Mouse (Mus musculus): ENCODE results near the gene Smim24. TPM values are rescaled to one million over a fixed set of nuclear protein-coding genes. Genes with fewer than 3 reads are reported as not detected.

Smim24 gene
- total RNA-seq, 2 experiments from 2014 or later = 1.2 to 1.6 TPM

GRCm38 (mm10) chr10:81408871-81409291 is 16.0 kb downstream of the Smim24 start:
- peak; percentile 88 to 96 for DNase-seq

GRCm38 (mm10) chr10:81409330-81409729 is 16.5 kb downstream of the Smim24 start:
- no peak for DNase-seq

GRCm38 (mm10) chr10:81410350-81410749 is 17.5 kb downstream of the Smim24 start:
- DNase-seq = no peak

GRCm38 (mm10) chr10:81410981-81411380 is 18.1 kb downstream of the Smim24 start:
- DNase-seq = peak in 1 of 2 experiments; percentile 49

- peak; percentile 71 to 87 for DNase-seq
Observed at GRCm38 (mm10) chr10:81411471-81412400, 18.9 kb downstream of the Smim24 start.

- DNase-seq = no peak
Observed at GRCm38 (mm10) chr10:81412586-81413309, 19.9 kb downstream of the Smim24 start.

GRCm38 (mm10) chr10:81413310-81414261 is 20.7 kb downstream of the Smim24 start:
- DNase-seq = peak; percentile 88 to 93

- DNase-seq = peak in 1 of 2 experiments; percentile 70
Observed at GRCm38 (mm10) chr10:81414682-81415081, 21.8 kb downstream of the Smim24 start.

GRCm38 (mm10) chr10:81415146-81415545 is 22.3 kb downstream of the Smim24 start:
- no peak for DNase-seq

GRCm38 (mm10) chr10:81415549-81416310 is 22.9 kb downstream of the Smim24 start:
- DNase-seq = peak in 1 of 2 experiments; percentile 27

GRCm38 (mm10) chr10:81416581-81417226 is 23.9 kb downstream of the Smim24 start:
- DNase-seq = peak; percentile 83 to 90

- peak; percentile 4 to 9 for DNase-seq
Observed at GRCm38 (mm10) chr10:81417227-81418215, 24.7 kb downstream of the Smim24 start.

GRCm38 (mm10) chr10:81418216-81419070 is 25.6 kb downstream of the Smim24 start:
- DNase-seq = peak; percentile 0 to 8

- peak; percentile 34 to 46 for DNase-seq
Observed at GRCm38 (mm10) chr10:81419111-81419928, 26.5 kb downstream of the Smim24 start.

GRCm38 (mm10) chr10:81420191-81420767 is 27.4 kb downstream of the Smim24 start:
- DNase-seq = peak; percentile 77 to 81

- peak; percentile 3 to 8 for DNase-seq
Observed at GRCm38 (mm10) chr10:81421041-81421796, 28.4 kb downstream of the Smim24 start.
